Mouse (Mus musculus): Measurements from ENCODE around the gene Nos3.

- no peak for TF ChIP-seq POLR2A (IDR thresholded peaks at IDR 0.05; ENCODE audit: borderline replicate concordance, control insufficient read depth, low read depth, low read length)
- no peak for TF ChIP-seq CTCF (IDR thresholded peaks at IDR 0.05; ENCODE audit: control insufficient read depth, insufficient read depth, low read length)
Observed at GRCm38 (mm10) chr5:24413938-24414337, 49.3 kb downstream of the Nos3 start.
